Comparison of ENCODE assay signal across 8 mouse cellular contexts in the genomic region with DNA sequence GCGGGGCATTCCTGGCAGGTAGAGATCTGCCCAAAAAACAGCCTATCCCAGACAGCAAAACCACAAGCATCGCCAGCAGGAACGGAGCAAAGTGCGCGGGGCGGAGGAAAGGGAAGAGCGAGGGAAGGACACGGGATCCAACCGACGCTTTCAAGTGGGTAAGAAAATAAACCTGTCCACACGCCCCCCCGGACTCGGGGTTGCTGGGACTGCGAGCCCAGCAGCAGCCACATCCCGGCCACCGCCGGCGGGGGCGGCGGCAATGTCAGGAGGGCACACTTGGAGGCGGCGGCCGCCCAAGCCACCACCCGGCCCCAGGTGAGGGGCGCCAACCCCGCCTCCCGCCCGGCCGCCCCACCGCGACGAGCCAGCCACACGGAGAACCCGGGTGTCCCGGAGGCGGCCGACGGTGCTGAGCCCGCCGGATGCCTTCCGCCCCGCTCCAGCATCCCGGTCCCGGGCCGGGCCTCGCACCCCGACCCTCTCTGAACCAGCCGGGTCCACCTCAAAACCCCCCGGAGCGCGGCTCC. TPM values are rescaled to one million over a fixed set of nuclear protein-coding genes. Genes with fewer than 3 reads are reported as not detected.
DNase-seq lines count a peak whose midpoint lies in the region; ATAC-seq lines count a peak whose summit lies in the region.

No protein-coding gene starts in this region.

- H3K4me1 ChIP-seq in hindbrain, embryonic 13.5 days (replicated peaks) = peaks cover 9% of the 10 kb centered on the region

- no peaks in the 10 kb centered on the region for H3K27me3 ChIP-seq in hindbrain, embryonic 13.5 days

- peak overlapping the region; percentile 98 for H3K4me2 ChIP-seq in hindbrain, embryonic 13.5 days

- H3K4me3 ChIP-seq in hindbrain, embryonic 13.5 days = peak overlapping the region; percentile 90

- H3K9me3 ChIP-seq in hindbrain, embryonic 13.5 days = no peaks in the 10 kb centered on the region

- DNase-seq in cerebellum, adult 11 months = peak; percentile 50
- no peak for DNase-seq in cerebellum, postnatal 4 days (ENCODE audit: low spot score in 2 of 2)
- peak; percentile 20 for DNase-seq in adrenal gland, adult 8-10 months
- peak; percentile 19 to 20 for DNase-seq in layer of hippocampus, postnatal 36 days
- DNase-seq in lung, postnatal 36 days = peak; percentile 30
- DNase-seq in right cerebral cortex, postnatal 4 days = peak; percentile 33

- WGBS in hindbrain, embryonic 13.5 days = under 1% methylated on average over 45 of the region's 51 CpGs

- peak overlapping the region; percentile 82 for H3K27ac ChIP-seq in hindbrain, embryonic 13.5 days

- peak; percentile 20 for ATAC-seq in erythroblast, adult 5-6 weeks (replicated peaks; ENCODE audit: low FRiP score, poor library complexity, severe bottlenecking)
- peak; percentile 88; the same call in 1 of the 2 replicates for ATAC-seq in hindbrain, embryonic 13.5 days (ENCODE audit: low FRiP score)

- H3K9ac ChIP-seq in hindbrain, embryonic 13.5 days = peak overlapping the region; percentile 89

- no peaks in the 10 kb centered on the region for H3K36me3 ChIP-seq in hindbrain, embryonic 13.5 days

RNA-seq across cellular contexts. Expression of gene Rabgap1l, which starts 0.8 kb away (rescaled TPM):
- 10 to 100 TPM; 27.9 to 45.9 (median 34.6) TPM for total RNA-seq in adrenal gland, adult 8-10 months (2022)
- total RNA-seq in erythroblast, adult 5-6 weeks (2015; ENCODE audit: low replicate concordance) = 82.3 and 161 TPM in 2 replicates
- total RNA-seq in erythroblast, adult 5-6 weeks (2017; ENCODE audit: low replicate concordance) = 105 and 110 TPM in 2 replicates
- polyA plus RNA-seq in hindbrain, embryonic 13.5 days (2015; fragmentation: Nextera tagmentation; extraction: Ambion mirVana) = 26.4 and 27.6 TPM in 2 replicates
- total RNA-seq in layer of hippocampus, postnatal 36 days (2021) = 100 to 1,000 TPM; 249 to 258 TPM

Comparison
In these comparisons a context has a peak if more than half of its experiments do, and no peak if none do; other contexts are left out.
1. DNase-seq: peak in cerebellum, adult 11 months (single experiment), adrenal gland, adult 8-10 months (single experiment), layer of hippocampus, postnatal 36 days (2 of 2), lung, postnatal 36 days (single experiment) and right cerebral cortex, postnatal 4 days (single experiment); none in cerebellum, postnatal 4 days (0 of 2).